Mouse (Mus musculus) monocyte, adult 2 months (primary cell): ENCODE measurements around the gene Rcbtb1.
"Not testable (repeated sequence)": the region's sequence is repeated elsewhere in the genome, so short reads cannot be mapped to it uniquely, and the experiment has no call there.

Experiments
- DNase-seq, 2 experiments: peaks; one replicate each; pipeline ENCODE4 v3.0.0; 2022; ENCODE audit warnings: low spot score in 2 of 2, low read depth in 1 of 2

Gene Rcbtb1

GRCm38 (mm10) chr14:59200711-59201603, at the start of gene Rcbtb1:
Rcbtb1 (plus strand) TSS chr14:59201209.
- peak; percentile 66 to 82 for DNase-seq

GRCm38 (mm10) chr14:59155589-59155988, 45.4 kb upstream of the Rcbtb1 start:
- DNase-seq, result no peak

- no peak for DNase-seq
Measured at GRCm38 (mm10) chr14:59157016-59157698, 43.9 kb upstream of the Rcbtb1 start.

GRCm38 (mm10) chr14:59178649-59179048, 22.4 kb upstream of the Rcbtb1 start, which contains the start of gene Gm5142:
Gm5142 (minus strand) TSS chr14:59178749.
- no peak for DNase-seq

GRCm38 (mm10) chr14:59182732-59183131, 18.3 kb upstream of the Rcbtb1 start:
- DNase-seq, result no peak

- DNase-seq, result no peak
Measured at GRCm38 (mm10) chr14:59185514-59185913, 15.5 kb upstream of the Rcbtb1 start.

GRCm38 (mm10) chr14:59186121-59186520, 14.9 kb upstream of the Rcbtb1 start:
- DNase-seq, result no peak

- no peak for DNase-seq
Measured at GRCm38 (mm10) chr14:59201604-59202215, 701 bp downstream of the Rcbtb1 start.

GRCm38 (mm10) chr14:59205461-59205860, 4.5 kb downstream of the Rcbtb1 start:
- no peak for DNase-seq

- DNase-seq, result no peak
Measured at GRCm38 (mm10) chr14:59205976-59206583, 5.1 kb downstream of the Rcbtb1 start.

- no peak for DNase-seq
Measured at GRCm38 (mm10) chr14:59209003-59209402, 8.0 kb downstream of the Rcbtb1 start.

GRCm38 (mm10) chr14:59209816-59210215, 8.8 kb downstream of the Rcbtb1 start:
- no peak for DNase-seq

- no peak for DNase-seq
Measured at GRCm38 (mm10) chr14:59219241-59219640, 18.2 kb downstream of the Rcbtb1 start.

GRCm38 (mm10) chr14:59226240-59226639, 25.2 kb downstream of the Rcbtb1 start:
- no peak for DNase-seq

- no peak for DNase-seq
Measured at GRCm38 (mm10) chr14:59229822-59230221, 28.8 kb downstream of the Rcbtb1 start.

GRCm38 (mm10) chr14:59230331-59230966, 29.4 kb downstream of the Rcbtb1 start:
- DNase-seq, result no peak

- DNase-seq, result no peak
Measured at GRCm38 (mm10) chr14:59232003-59232402, 31.0 kb downstream of the Rcbtb1 start.

GRCm38 (mm10) chr14:59233635-59234034, 32.6 kb downstream of the Rcbtb1 start:
- DNase-seq, result no peak

- DNase-seq, result not testable (repeated sequence)
Measured at GRCm38 (mm10) chr14:59250350-59250749, 49.3 kb downstream of the Rcbtb1 start.

- DNase-seq, result not testable (repeated sequence)
Measured at GRCm38 (mm10) chr14:59255861-59256260, 54.9 kb downstream of the Rcbtb1 start.

- peak; percentile 41 to 48 for DNase-seq
Measured at GRCm38 (mm10) chr14:59260056-59260455, 59.0 kb downstream of the Rcbtb1 start, which contains the start of gene Gm6904. Gm6904 (minus strand) TSS chr14:59260216.
